Mouse (Mus musculus): ENCODE measurements around the gene Acox1. TPM values are rescaled to one million over a fixed set of nuclear protein-coding genes. Genes with fewer than 3 reads are reported as not detected.

The Acox1 gene
- total RNA-seq (2017): 43.2 and 45.2 TPM in 2 replicates

GRCm38 (mm10) chr11:116198639-116199531, at the start of gene Acox1, which contains the start of gene Ten1:
Acox1 (minus strand) TSS chr11:116199045.
Ten1 (plus strand) TSS chr11:116198855.
- peak; percentile 82 to 83 for ATAC-seq (replicated peaks in 1 of 2; ENCODE audit: insufficient read depth in 1 of 2, low FRiP score in 2 of 2, low TSS enrichment in 1 of 2, low read depth in 1 of 2, poor library complexity in 2 of 2, severe bottlenecking in 2 of 2)

- no peak for ATAC-seq (replicated peaks in 1 of 2; ENCODE audit: insufficient read depth in 1 of 2, low FRiP score in 2 of 2, low TSS enrichment in 1 of 2, low read depth in 1 of 2, poor library complexity in 2 of 2, severe bottlenecking in 2 of 2)
Measured at GRCm38 (mm10) chr11:116247502-116248222, 48.8 kb upstream of the Acox1 start.

GRCm38 (mm10) chr11:116245616-116246015, 46.8 kb upstream of the Acox1 start:
- no peak for ATAC-seq (replicated peaks in 1 of 2; ENCODE audit: insufficient read depth in 1 of 2, low FRiP score in 2 of 2, low TSS enrichment in 1 of 2, low read depth in 1 of 2, poor library complexity in 2 of 2, severe bottlenecking in 2 of 2)

GRCm38 (mm10) chr11:116244580-116244979, 45.7 kb upstream of the Acox1 start:
- ATAC-seq (replicated peaks in 1 of 2; ENCODE audit: insufficient read depth in 1 of 2, low FRiP score in 2 of 2, low TSS enrichment in 1 of 2, low read depth in 1 of 2, poor library complexity in 2 of 2, severe bottlenecking in 2 of 2): no peak

- no peak for ATAC-seq (replicated peaks in 1 of 2; ENCODE audit: insufficient read depth in 1 of 2, low FRiP score in 2 of 2, low TSS enrichment in 1 of 2, low read depth in 1 of 2, poor library complexity in 2 of 2, severe bottlenecking in 2 of 2)
Measured at GRCm38 (mm10) chr11:116241744-116242235, 42.9 kb upstream of the Acox1 start.

GRCm38 (mm10) chr11:116239797-116240196, 41.0 kb upstream of the Acox1 start:
- ATAC-seq (replicated peaks in 1 of 2; ENCODE audit: insufficient read depth in 1 of 2, low FRiP score in 2 of 2, low TSS enrichment in 1 of 2, low read depth in 1 of 2, poor library complexity in 2 of 2, severe bottlenecking in 2 of 2): no peak

- ATAC-seq (replicated peaks in 1 of 2; ENCODE audit: insufficient read depth in 1 of 2, low FRiP score in 2 of 2, low TSS enrichment in 1 of 2, low read depth in 1 of 2, poor library complexity in 2 of 2, severe bottlenecking in 2 of 2): peak; percentile 64 to 72
Measured at GRCm38 (mm10) chr11:116237742-116238395, 39.0 kb upstream of the Acox1 start, which contains the start of gene Evpl. Evpl (minus strand) TSS chr11:116238077.

GRCm38 (mm10) chr11:116234901-116235300, 36.1 kb upstream of the Acox1 start:
- no peak for ATAC-seq (replicated peaks in 1 of 2; ENCODE audit: insufficient read depth in 1 of 2, low FRiP score in 2 of 2, low TSS enrichment in 1 of 2, low read depth in 1 of 2, poor library complexity in 2 of 2, severe bottlenecking in 2 of 2)

- ATAC-seq (replicated peaks in 1 of 2; ENCODE audit: insufficient read depth in 1 of 2, low FRiP score in 2 of 2, low TSS enrichment in 1 of 2, low read depth in 1 of 2, poor library complexity in 2 of 2, severe bottlenecking in 2 of 2): no peak
Measured at GRCm38 (mm10) chr11:116232427-116232826, 33.6 kb upstream of the Acox1 start.

GRCm38 (mm10) chr11:116228699-116229098, 29.9 kb upstream of the Acox1 start:
- ATAC-seq (replicated peaks in 1 of 2; ENCODE audit: insufficient read depth in 1 of 2, low FRiP score in 2 of 2, low TSS enrichment in 1 of 2, low read depth in 1 of 2, poor library complexity in 2 of 2, severe bottlenecking in 2 of 2): no peak

- ATAC-seq (replicated peaks in 1 of 2; ENCODE audit: insufficient read depth in 1 of 2, low FRiP score in 2 of 2, low TSS enrichment in 1 of 2, low read depth in 1 of 2, poor library complexity in 2 of 2, severe bottlenecking in 2 of 2): peak; percentile 46 to 51; a peak in 1 of 4 replicates
Measured at GRCm38 (mm10) chr11:116226414-116226813, 27.6 kb upstream of the Acox1 start.

GRCm38 (mm10) chr11:116222740-116223059, 23.9 kb upstream of the Acox1 start:
- ATAC-seq (replicated peaks in 1 of 2; ENCODE audit: insufficient read depth in 1 of 2, low FRiP score in 2 of 2, low TSS enrichment in 1 of 2, low read depth in 1 of 2, poor library complexity in 2 of 2, severe bottlenecking in 2 of 2): no peak

GRCm38 (mm10) chr11:116221931-116222739, 23.3 kb upstream of the Acox1 start:
- no peak for ATAC-seq (replicated peaks in 1 of 2; ENCODE audit: insufficient read depth in 1 of 2, low FRiP score in 2 of 2, low TSS enrichment in 1 of 2, low read depth in 1 of 2, poor library complexity in 2 of 2, severe bottlenecking in 2 of 2)

GRCm38 (mm10) chr11:116219885-116220284, 21.0 kb upstream of the Acox1 start:
- peak; percentile 25 to 30; a peak in 2 of 4 replicates for ATAC-seq (replicated peaks in 1 of 2; ENCODE audit: insufficient read depth in 1 of 2, low FRiP score in 2 of 2, low TSS enrichment in 1 of 2, low read depth in 1 of 2, poor library complexity in 2 of 2, severe bottlenecking in 2 of 2)

GRCm38 (mm10) chr11:116218737-116219400, 20.0 kb upstream of the Acox1 start:
- ATAC-seq (replicated peaks in 1 of 2; ENCODE audit: insufficient read depth in 1 of 2, low FRiP score in 2 of 2, low TSS enrichment in 1 of 2, low read depth in 1 of 2, poor library complexity in 2 of 2, severe bottlenecking in 2 of 2): peak; percentile 70 to 77

GRCm38 (mm10) chr11:116218263-116218662, 19.4 kb upstream of the Acox1 start:
- no peak for ATAC-seq (replicated peaks in 1 of 2; ENCODE audit: insufficient read depth in 1 of 2, low FRiP score in 2 of 2, low TSS enrichment in 1 of 2, low read depth in 1 of 2, poor library complexity in 2 of 2, severe bottlenecking in 2 of 2)

Measured in hematopoietic stem cell, adult 5-6 weeks (primary cell).